Mouse (Mus musculus): ENCODE data around the gene 1700030K09Rik. TPM values are rescaled to one million over a fixed set of nuclear protein-coding genes. Genes with fewer than 3 reads are reported as not detected.

The 1700030K09Rik gene
- 16.4 and 18.2 TPM in 2 replicates for polyA plus RNA-seq (2016; fragmentation: Nextera tagmentation; extraction: Ambion mirVana)

DNA sequence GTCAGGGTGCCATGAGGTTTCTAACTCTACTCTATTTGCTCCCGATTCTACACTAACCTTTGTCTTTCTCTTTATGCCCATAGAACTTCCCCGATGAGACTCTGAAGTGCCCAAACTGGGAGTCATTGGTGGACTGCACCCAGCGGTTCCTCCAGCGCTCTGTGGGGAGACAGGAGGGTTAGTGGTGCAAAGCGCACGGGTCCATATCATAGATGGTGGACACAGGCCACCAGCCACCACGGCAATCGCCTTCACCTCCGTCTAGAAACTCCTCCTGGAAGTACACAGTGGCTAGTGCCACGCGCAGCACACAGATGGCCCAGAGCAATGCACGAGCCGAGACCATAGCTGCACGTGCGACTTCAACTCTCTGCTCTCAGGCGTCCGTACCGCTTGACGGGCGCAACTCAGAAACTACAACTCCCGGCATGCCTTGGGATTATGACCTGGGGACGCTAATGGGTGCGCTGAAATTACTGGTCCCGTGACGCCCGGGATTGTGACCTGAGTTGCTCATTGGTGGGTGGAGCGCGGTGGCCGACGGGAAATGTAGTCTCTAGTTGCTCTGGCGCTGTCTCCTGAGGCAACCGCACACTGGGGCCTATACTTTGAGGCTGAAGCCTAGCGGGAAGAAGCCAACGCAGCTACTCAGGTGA lies at the start of gene 1700030K09Rik, which contains the start of gene Calr3:
1700030K09Rik (plus strand) TSS at position 543 of the 656 bp plus-strand sequence.
Calr3 (minus strand) TSS at position 533 of the 656 bp plus-strand sequence.
- Histone ChIP-seq H3K4me1 (peaks cover 8% of the 10 kb centered on the region), H3K36me3 (0 out of 2 replicates have a peak, but pooled peaks cover 11% of the 10 kb centered on the region), H3K27me3 (no peaks in the 10 kb centered on the region), H3K27ac (replicated peaks) (no peak within 1 kb of the TSS), H3K9me3 (no peaks in the 10 kb centered on the region), H3K4me3 (peak within 1 kb of the TSS; percentile 45), H3K4me2 (replicated peaks) (peak within 1 kb of the TSS; percentile 66), H3K9ac (replicated peaks) (peak within 1 kb of the TSS; percentile 63)
- ATAC-seq (ENCODE audit: low FRiP score, low read depth): peak; percentile 99
- 6% methylated on average over 34 of the region's 34 CpGs for WGBS

DNA sequence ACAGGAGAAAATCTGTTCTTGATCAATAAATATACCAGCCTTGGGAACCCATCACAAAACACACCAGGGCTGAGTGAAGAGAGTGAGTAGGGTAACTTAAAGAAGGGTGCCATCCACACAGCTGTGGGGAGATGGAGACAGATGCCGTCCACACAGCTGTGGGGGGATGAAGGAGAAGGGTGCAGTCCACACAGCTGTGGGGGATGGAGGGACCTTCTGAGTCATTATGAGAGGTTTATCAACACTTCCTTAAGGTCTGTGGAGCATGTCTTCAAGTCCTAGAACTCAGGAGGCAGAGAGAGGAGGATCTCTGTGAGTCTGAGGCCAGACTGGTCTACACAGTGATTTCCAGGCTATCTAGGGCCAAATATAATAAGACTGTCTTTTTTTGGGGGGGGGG lies 42.3 kb upstream of the 1700030K09Rik start:
- H3K9ac ChIP-seq (replicated peaks): no peak overlapping the region
- no peak for ATAC-seq (ENCODE audit: low FRiP score, low read depth)
- H3K9me3 ChIP-seq: no peaks in the 10 kb centered on the region
- H3K27me3 ChIP-seq: no peaks in the 10 kb centered on the region
- H3K4me2 ChIP-seq (replicated peaks): no peak overlapping the region
- H3K4me3 ChIP-seq: no peak overlapping the region
- no peak overlapping the region for H3K27ac ChIP-seq (replicated peaks)
- peaks cover 34% of the 10 kb centered on the region for H3K36me3 ChIP-seq
- 0 out of 2 replicates have a peak, but pooled peaks cover 6% of the 10 kb centered on the region for H3K4me1 ChIP-seq
- 100% methylated on average over 1 of the region's 1 CpGs for WGBS

DNA sequence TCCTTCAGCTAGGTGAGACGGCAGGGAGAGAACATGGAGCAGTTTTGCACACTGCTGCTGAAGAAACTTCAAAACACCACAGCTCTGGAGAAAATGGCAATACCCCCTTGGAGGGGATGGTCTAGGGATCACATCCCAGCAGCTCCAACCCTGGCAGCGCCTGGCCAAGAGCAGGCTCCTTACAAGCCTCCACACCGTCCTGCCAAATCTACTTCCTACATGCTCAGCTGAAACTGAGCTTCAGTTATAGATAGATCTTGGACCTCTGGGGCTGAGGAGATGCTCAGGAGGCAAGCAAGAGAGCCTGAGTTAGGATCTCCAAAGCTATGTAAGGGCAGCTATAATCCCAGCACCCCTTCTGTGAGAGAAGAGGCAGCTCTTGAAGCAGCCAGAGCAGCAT lies 40.7 kb upstream of the 1700030K09Rik start:
- no peaks in the 10 kb centered on the region for H3K9me3 ChIP-seq
- peaks cover 21% of the 10 kb centered on the region for H3K36me3 ChIP-seq
- H3K27me3 ChIP-seq: no peaks in the 10 kb centered on the region
- 0 out of 2 replicates have a peak, but pooled peaks cover 6% of the 10 kb centered on the region for H3K4me1 ChIP-seq
- 94% methylated on average over 3 of the region's 3 CpGs for WGBS
- no peak overlapping the region for H3K9ac ChIP-seq (replicated peaks)
- no peak overlapping the region for H3K4me3 ChIP-seq
- no peak overlapping the region for H3K27ac ChIP-seq (replicated peaks)
- ATAC-seq (ENCODE audit: low FRiP score, low read depth): no peak
- no peak overlapping the region for H3K4me2 ChIP-seq (replicated peaks)

DNA sequence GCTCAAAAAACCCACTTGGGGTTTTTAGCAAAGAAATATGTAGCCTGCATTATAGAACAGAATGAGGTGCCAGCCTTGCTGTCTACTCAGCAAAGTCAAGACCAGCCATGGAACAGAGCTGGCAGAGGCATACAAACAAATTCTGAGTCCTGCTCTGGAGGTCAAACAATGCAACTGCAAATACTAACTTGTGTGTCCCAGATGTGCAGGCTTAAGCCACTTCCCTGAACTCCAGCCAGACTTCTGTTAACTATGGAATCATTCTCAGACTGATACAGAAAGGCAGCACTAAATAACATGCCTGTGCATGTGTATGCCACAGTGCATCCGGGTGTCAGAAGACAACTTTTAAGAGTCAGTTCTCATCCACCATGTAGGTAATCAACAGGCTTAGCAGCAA lies 35.8 kb upstream of the 1700030K09Rik start:
- Histone ChIP-seq H3K4me2 (replicated peaks) (no peak overlapping the region), H3K9me3 (no peaks in the 10 kb centered on the region), H3K9ac (replicated peaks) (no peak overlapping the region), H3K27ac (replicated peaks) (no peak overlapping the region), H3K4me1 (no peaks in the 10 kb centered on the region), H3K36me3 (0 out of 2 replicates have a peak, but pooled peaks cover 6% of the 10 kb centered on the region), H3K4me3 (no peak overlapping the region), H3K27me3 (no peaks in the 10 kb centered on the region)
- no peak for ATAC-seq (ENCODE audit: low FRiP score, low read depth)
- 91% methylated on average over 1 of the region's 1 CpGs for WGBS

DNA sequence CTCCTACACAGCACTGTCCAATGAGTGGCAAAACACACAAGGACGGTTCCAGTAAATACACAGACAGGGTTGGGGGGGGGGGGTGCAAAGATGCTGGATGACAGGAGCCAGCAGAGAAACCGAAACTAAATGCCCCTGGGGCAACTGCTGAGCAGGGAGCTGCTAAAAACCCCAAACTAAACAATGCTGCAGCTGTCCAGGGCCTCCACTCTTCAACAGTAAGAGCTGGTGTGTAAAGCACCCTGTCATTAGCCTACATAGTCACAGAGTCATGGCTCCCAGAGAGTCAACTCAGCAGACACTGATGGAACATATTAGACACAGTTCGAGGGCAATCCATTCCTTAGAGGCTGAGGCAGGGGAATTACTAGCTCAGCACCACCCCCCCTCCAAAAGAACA lies 34.2 kb upstream of the 1700030K09Rik start:
- H3K4me2 ChIP-seq (replicated peaks): no peak overlapping the region
- H3K4me1 ChIP-seq: no peaks in the 10 kb centered on the region; the same call in 1 of the 2 replicates
- H3K27ac ChIP-seq (replicated peaks): no peak overlapping the region
- no peak overlapping the region for H3K4me3 ChIP-seq
- 0 out of 2 replicates have a peak, but pooled peaks cover 6% of the 10 kb centered on the region for H3K36me3 ChIP-seq
- 79% methylated on average over 3 of the region's 3 CpGs for WGBS
- no peaks in the 10 kb centered on the region for H3K9me3 ChIP-seq
- H3K9ac ChIP-seq (replicated peaks): no peak overlapping the region
- ATAC-seq (ENCODE audit: low FRiP score, low read depth): no peak
- no peaks in the 10 kb centered on the region for H3K27me3 ChIP-seq

DNA sequence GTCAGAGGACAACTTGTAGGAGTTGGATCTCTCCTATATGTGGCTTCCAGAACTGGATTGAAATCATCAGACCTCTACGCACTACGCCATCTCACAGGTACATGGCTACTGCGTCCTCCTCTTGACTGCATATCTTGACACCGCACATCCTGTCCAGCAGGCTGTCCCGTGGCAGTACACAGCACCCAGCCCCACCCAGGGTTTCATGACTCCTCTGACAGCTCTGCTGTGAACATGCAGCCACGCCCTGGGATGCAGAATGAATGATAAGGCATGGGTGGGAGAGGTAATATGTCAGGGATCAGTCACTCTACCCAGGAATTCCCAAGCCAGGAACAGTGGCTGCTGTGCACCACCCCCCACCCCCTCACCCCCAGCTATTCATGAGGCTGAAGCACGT lies 29.8 kb upstream of the 1700030K09Rik start:
- peak; percentile 19; the same call in 1 of the 2 replicates for ATAC-seq (ENCODE audit: low FRiP score, low read depth)
- Histone ChIP-seq H3K4me1 (peaks cover 24% of the 10 kb centered on the region), H3K9ac (replicated peaks) (no peak overlapping the region), H3K36me3 (0 out of 2 replicates have a peak, but pooled peaks cover 12% of the 10 kb centered on the region), H3K4me3 (no peak overlapping the region), H3K27me3 (no peaks in the 10 kb centered on the region), H3K4me2 (replicated peaks) (no peak overlapping the region), H3K27ac (replicated peaks) (no peak overlapping the region), H3K9me3 (no peaks in the 10 kb centered on the region)
- 92% methylated on average over 7 of the region's 7 CpGs for WGBS

DNA sequence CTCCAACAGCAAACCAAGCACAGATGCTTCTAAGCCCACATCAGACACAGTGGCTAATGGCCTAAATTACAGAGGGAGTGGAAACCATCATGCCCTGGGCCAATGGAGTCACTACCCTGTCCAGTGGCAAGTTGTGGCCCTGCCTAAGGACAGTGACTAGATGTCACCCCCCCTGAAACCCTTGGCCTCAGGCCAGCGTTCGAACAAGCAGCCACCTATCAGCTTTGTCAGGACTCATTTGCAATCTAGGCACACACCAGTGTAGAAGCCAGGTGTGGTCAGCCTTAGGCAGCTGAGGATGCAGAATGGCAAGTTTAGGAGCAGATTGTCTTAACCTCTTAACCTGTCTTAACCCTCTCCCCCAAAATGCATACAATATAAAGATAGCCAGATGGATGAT lies 28.4 kb upstream of the 1700030K09Rik start:
- Histone ChIP-seq H3K4me2 (replicated peaks) (no peak overlapping the region), H3K36me3 (0 out of 2 replicates have a peak, but pooled peaks cover 12% of the 10 kb centered on the region), H3K27me3 (no peaks in the 10 kb centered on the region), H3K4me1 (peaks cover 38% of the 10 kb centered on the region), H3K4me3 (no peak overlapping the region), H3K9me3 (no peaks in the 10 kb centered on the region), H3K27ac (replicated peaks) (no peak overlapping the region), H3K9ac (replicated peaks) (no peak overlapping the region)
- no peak for ATAC-seq (ENCODE audit: low FRiP score, low read depth)
- WGBS: 73% methylated on average over 2 of the region's 2 CpGs

DNA sequence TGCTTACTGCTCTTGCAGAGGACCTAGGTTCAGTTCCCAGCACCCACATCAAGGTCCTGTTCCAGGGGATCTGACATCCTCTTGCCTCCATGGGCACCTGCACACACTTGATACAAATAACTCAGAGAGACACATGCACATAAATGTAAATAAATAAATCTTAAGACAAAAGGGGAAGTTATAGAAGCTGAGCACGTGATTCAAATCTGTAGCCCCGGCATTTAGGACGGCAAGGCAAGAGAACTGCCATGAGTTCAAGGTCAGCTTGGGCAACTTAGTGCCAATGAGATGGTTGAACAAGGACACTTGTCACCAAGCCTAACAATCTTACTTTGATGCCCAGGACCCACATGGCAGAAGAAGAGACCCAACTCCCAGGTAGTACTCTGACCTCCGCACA lies 25.6 kb upstream of the 1700030K09Rik start:
- Histone ChIP-seq H3K4me2 (replicated peaks) (no peak overlapping the region), H3K9ac (replicated peaks) (no peak overlapping the region), H3K27ac (replicated peaks) (no peak overlapping the region), H3K4me3 (no peak overlapping the region), H3K9me3 (no peaks in the 10 kb centered on the region), H3K36me3 (0 out of 2 replicates have a peak, but pooled peaks cover 6% of the 10 kb centered on the region), H3K4me1 (peaks cover 45% of the 10 kb centered on the region), H3K27me3 (no peaks in the 10 kb centered on the region)
- WGBS: 98% methylated on average over 4 of the region's 4 CpGs
- no peak for ATAC-seq (ENCODE audit: low FRiP score, low read depth)

DNA sequence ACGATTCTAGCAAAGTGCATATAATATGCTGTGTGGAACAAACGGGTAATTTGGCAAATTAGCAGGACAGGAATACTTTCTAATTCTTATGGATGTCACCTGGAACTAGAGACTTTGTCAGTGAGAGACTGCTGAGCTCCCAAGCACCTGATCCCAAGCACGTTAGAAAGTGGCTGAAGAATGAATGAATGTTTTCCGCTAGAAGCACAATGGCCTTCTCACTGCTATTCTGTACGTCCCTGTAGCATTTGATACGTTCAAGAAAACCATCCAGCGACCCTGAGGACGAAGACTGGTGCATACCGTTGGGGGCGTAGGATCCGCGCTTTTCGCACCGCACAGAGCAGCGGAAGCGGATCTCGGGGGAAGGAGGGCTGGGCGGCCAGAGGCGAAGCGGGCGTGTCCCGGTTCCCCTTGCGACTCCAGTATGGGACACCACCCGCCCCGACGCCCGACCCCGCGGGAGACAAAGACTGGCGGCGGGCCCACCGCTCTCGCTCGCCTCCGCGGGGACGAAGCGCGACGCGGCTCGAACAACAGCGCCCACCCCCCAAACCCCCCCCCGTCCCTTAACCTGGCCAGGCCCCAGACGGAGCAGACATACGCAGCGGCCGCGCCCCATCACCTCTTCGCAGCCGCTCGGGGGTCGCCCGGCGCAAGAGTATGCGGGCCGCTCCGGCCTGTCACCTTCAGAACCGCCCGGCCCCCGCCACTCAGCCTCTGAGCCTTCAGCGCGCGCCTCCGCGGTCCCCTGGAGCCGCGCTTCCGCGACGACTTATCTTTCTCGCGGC lies 22.9 kb upstream of the 1700030K09Rik start:
- WGBS: 2% methylated on average over 68 of the region's 73 CpGs
- H3K9ac ChIP-seq (replicated peaks): peak overlapping the region; percentile 91
- H3K27ac ChIP-seq (replicated peaks): peak overlapping the region; percentile 84
- peak overlapping the region; percentile 90 for H3K4me3 ChIP-seq
- no peaks in the 10 kb centered on the region for H3K36me3 ChIP-seq
- peak overlapping the region; percentile 71 for H3K4me2 ChIP-seq (replicated peaks)
- no peaks in the 10 kb centered on the region for H3K9me3 ChIP-seq
- ATAC-seq (ENCODE audit: low FRiP score, low read depth): peak; percentile 78
- peaks cover 42% of the 10 kb centered on the region for H3K4me1 ChIP-seq
- H3K27me3 ChIP-seq: no peaks in the 10 kb centered on the region

DNA sequence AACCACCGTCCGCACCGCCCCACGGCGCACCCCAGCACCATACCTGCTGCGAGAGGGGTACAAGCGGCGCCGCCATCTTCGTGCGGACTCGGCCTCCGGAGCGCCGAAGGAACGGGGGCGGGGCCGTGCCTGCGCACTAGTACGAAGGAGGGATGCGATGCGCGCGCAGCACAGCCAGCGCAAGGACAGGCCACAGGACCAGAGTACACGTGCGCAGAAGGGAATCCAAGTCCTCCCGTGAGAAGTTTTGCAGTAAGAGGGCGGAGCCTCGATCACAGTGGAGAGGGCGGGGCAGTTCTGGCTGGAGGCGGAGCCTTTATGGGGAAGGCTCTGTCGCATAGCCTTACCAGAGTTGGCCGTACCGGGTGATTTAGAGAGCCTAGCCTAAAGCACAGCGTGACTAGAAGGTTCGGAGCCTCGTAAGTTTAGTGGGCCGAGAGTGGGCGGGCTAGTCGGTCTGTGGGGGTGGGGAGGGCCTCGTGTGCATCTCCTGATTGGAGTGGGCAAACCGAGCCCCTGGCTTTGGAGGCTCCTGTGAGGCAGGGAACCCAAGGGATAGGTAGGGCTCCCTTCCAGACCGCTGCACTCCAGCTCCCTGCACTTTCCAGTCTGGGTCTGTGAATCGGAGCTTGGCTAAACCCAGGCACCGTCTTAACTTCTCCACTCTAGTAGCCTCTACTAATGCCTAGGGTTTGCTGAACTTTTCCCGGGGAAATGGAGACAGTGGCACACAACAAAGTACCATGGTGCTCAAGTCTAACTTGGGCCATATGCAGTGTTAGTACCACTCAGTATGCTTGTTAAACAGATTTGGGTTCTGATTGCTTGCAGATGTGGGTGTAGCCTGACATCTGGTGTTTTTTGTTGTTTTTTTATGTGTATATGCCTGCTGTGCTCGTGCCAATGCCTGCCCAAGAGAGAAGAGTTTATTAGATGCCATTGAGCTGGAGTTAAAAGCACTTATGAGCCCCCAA lies 22.0 kb upstream of the 1700030K09Rik start, which contains the start of gene Eps15l1:
Eps15l1 (minus strand) TSS at position 99 of the 974 bp plus-strand sequence.
- peak within 1 kb of the TSS; percentile 90 for H3K4me3 ChIP-seq
- H3K27me3 ChIP-seq: no peaks in the 10 kb centered on the region
- WGBS: 1% methylated on average over 48 of the region's 48 CpGs
- peak within 1 kb of the TSS; percentile 71 for H3K4me2 ChIP-seq (replicated peaks)
- ATAC-seq (ENCODE audit: low FRiP score, low read depth): peak; percentile 98
- no peaks in the 10 kb centered on the region for H3K36me3 ChIP-seq
- H3K4me1 ChIP-seq: peaks cover 35% of the 10 kb centered on the region
- H3K9me3 ChIP-seq: no peaks in the 10 kb centered on the region
- H3K9ac ChIP-seq (replicated peaks): peak within 1 kb of the TSS; percentile 91
- peak within 1 kb of the TSS; percentile 84 for H3K27ac ChIP-seq (replicated peaks)

DNA sequence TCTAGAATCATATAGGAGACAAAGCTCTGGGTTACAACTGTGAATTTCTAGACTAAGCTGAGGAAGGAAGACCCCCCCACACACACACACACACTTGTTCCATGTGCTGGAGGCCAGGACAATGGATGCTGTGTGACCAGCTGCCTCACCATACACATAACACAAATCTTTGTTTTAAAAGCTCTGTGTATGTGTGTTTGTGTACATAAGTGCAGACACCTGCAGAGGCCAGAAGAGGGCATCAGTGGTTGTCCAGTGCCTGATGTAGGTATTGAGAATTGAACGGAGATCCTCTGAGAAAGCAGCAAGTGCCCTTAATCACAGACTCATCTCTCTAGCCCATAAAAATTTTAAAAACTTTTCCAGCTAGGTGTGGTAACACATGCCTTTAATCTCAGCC lies 20.8 kb upstream of the 1700030K09Rik start:
- H3K9me3 ChIP-seq: no peaks in the 10 kb centered on the region
- H3K27me3 ChIP-seq: no peaks in the 10 kb centered on the region
- no peak overlapping the region for H3K27ac ChIP-seq (replicated peaks)
- no peak for ATAC-seq (ENCODE audit: low FRiP score, low read depth)
- no peak overlapping the region for H3K4me3 ChIP-seq
- WGBS: 72% methylated on average over 1 of the region's 1 CpGs
- no peak overlapping the region for H3K4me2 ChIP-seq (replicated peaks)
- no peaks in the 10 kb centered on the region for H3K36me3 ChIP-seq
- peaks cover 27% of the 10 kb centered on the region for H3K4me1 ChIP-seq
- no peak overlapping the region for H3K9ac ChIP-seq (replicated peaks)

Measured in midbrain, embryonic 12.5 days (tissue).